Mouse (Mus musculus) lung, postnatal 0 days (tissue): ENCODE measurements around the gene Prx.

Source experiments
- CTCF ChIP-seq: IDR thresholded peaks from 2 replicates; pipeline ENCODE4 v1.5.1; 2016; ENCODE audit warnings: antibody characterized with exemption, mild to moderate bottlenecking
- EP300 ChIP-seq: IDR thresholded peaks from 2 replicates; pipeline ENCODE4 v1.6.1; 2016; ENCODE audit warnings: antibody characterized with exemption, mild to moderate bottlenecking, control low read depth

GRCm38 (mm10) chr7:27451359-27451758, 47.8 kb upstream of the Prx start:
- TF ChIP-seq CTCF (no peak), EP300 (no peak)
